Mouse (Mus musculus) G1E (cell line): Measurements from ENCODE around the gene Usp24.

Experiments used
- CTCF ChIP-seq: IDR thresholded peaks from 2 replicates; pipeline ENCODE4 v1.5.1; 2012; ENCODE audit warnings: low read depth, low read length, inconsistent platforms, mixed read lengths
- POLR2AphosphoS5 ChIP-seq: IDR thresholded peaks from 2 replicates; pipeline ENCODE4 v1.6.1; 2012; ENCODE audit warnings: low read depth, low read length, inconsistent platforms; ENCODE audit not compliant: insufficient replicate concordance
- TAL1 ChIP-seq: conservative IDR thresholded peaks from 2 replicates; pipeline ENCODE4 v1.6.1; 2012; ENCODE audit warnings: low read depth, low read length, inconsistent platforms, mixed read lengths

DNA sequence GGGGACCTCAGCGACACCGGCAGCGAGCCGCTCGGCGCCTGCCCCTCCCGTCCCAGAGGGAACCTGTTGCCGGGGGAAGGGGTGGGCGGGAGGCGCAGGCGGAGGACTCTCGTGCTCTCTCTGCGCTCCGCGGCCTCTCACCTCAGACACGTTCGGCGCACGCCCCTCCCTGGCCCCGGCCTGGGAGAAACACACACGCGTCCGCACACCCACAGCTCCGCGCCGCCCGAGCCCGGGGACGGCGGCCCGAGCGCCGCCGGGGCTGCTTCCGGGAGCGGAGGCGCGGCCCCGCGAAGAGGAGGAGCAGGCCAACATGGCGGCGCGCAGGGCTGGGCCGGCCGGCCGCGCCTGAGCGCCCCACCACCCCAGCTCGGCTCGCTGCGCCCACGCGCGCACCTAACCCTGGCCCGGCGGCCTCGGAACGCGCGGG lies at the start of gene Usp24:
- no peak for TF ChIP-seq CTCF
- no peak for TF ChIP-seq POLR2AphosphoS5
- TF ChIP-seq TAL1, result no peak
